Mouse (Mus musculus) stomach, embryonic 16.5 days (tissue): Measurements from ENCODE around the gene Abhd6. TPM values are rescaled to one million over a fixed set of nuclear protein-coding genes. Genes with fewer than 3 reads are reported as not detected.

Source experiments
- ATAC-seq: fragments of 200-750 bp; cut with Nextera tagmentation; 2 replicates; pipeline ENCODE4 v1.8.0; 2017; ENCODE audit warnings: moderate number of reproducible peaks, moderate TSS enrichment; ENCODE audit not compliant: insufficient read depth, low FRiP score
- H3K27ac ChIP-seq: fragments of 300-500 bp; sonication (generic); 2 replicates; pipeline ENCODE4 v1.5.1; 2014; ENCODE audit warnings: low read length
- H3K27me3 ChIP-seq: fragments of 300-500 bp; sonication (generic); 2 replicates; pipeline ENCODE4 v1.6.1; 2014; ENCODE audit warnings: low read length, control low read depth, mixed read lengths; ENCODE audit not compliant: control insufficient read depth, insufficient read depth
- H3K36me3 ChIP-seq: fragments of 300-500 bp; sonication (generic); 2 replicates; pipeline ENCODE4 v1.6.1; 2014; ENCODE audit warnings: low read length; ENCODE audit not compliant: control insufficient read depth, insufficient read depth
- H3K4me1 ChIP-seq: fragments of 300-500 bp; sonication (generic); 2 replicates; pipeline ENCODE4 v1.6.1; 2014; ENCODE audit warnings: low read length, control low read depth, mixed read lengths; ENCODE audit not compliant: control insufficient read depth, insufficient read depth
- H3K4me2 ChIP-seq: fragments of 300-500 bp; sonication (generic); 2 replicates; pipeline ENCODE4 v1.6.1; 2014; ENCODE audit warnings: low read depth, low read length, mixed read lengths
- H3K4me3 ChIP-seq: fragments of 300-500 bp; sonication (generic); replicated peaks from 2 replicates; pipeline ENCODE4 v1.5.1; 2014; ENCODE audit warnings: mild to moderate bottlenecking, low read length
- H3K9ac ChIP-seq: fragments of 300-500 bp; sonication (generic); 2 replicates; pipeline ENCODE4 v1.6.1; 2014; ENCODE audit warnings: low read length
- H3K9me3 ChIP-seq: fragments of 300-500 bp; sonication (generic); replicated peaks from 2 replicates; pipeline ENCODE4 v1.6.1; 2016; ENCODE audit warnings: low read length, control low read depth; ENCODE audit not compliant: control insufficient read depth
- WGBS: fragments of 180-500 bp; shearing (Covaris S2); extraction: QIAGEN DNeasy Blood & Tissue Kit; methylation state at CpG from one replicate; pipeline ENCODE4 v1.1.7; 2014; 5-methylcytosine and 5-hydroxymethylcytosine counted together
- polyA plus RNA-seq: library from polyadenylated mRNA; unstranded; fragments of >200 nt; fragmentation: Nextera tagmentation; extraction: Ambion mirVana; gene quantifications from 2 replicates; pipeline ENCODE4 v1.2.1, GENCODE M21; 2015

Abhd6 gene
- polyA plus RNA-seq, 1 experiment from 2014 or later, result 28.3 TPM

DNA sequence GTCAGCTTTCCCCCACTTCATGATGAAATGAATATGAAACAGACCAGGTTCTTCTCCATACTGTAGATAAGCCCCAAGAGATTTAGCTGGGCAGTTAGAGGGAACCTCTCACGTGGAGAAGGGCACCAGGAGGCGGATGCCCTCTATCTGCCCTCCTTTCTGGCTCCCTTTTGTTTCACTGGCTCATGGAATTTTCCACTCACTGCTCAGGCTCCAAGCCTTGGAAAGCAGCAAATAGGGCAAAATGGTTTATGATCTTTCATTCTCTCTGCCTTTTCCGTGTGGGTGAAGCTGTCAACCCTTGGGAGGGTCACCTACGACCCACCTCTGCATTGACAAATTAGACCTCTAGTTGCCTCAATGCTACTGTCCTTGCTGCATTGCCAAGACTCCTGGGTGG lies 27.8 kb downstream of the Abhd6 start:
- WGBS, result 54% methylated on average over 4 of the region's 4 CpGs
- Histone ChIP-seq H3K27ac (no peak overlapping the region), H3K4me2 (no peak overlapping the region), H3K36me3 (no peaks in the 10 kb centered on the region), H3K9me3 (no peaks in the 10 kb centered on the region), H3K4me1 (no peaks in the 10 kb centered on the region), H3K9ac (no peak overlapping the region), H3K4me3 (no peak overlapping the region), H3K27me3 (no peaks in the 10 kb centered on the region)
- no peak for ATAC-seq

DNA sequence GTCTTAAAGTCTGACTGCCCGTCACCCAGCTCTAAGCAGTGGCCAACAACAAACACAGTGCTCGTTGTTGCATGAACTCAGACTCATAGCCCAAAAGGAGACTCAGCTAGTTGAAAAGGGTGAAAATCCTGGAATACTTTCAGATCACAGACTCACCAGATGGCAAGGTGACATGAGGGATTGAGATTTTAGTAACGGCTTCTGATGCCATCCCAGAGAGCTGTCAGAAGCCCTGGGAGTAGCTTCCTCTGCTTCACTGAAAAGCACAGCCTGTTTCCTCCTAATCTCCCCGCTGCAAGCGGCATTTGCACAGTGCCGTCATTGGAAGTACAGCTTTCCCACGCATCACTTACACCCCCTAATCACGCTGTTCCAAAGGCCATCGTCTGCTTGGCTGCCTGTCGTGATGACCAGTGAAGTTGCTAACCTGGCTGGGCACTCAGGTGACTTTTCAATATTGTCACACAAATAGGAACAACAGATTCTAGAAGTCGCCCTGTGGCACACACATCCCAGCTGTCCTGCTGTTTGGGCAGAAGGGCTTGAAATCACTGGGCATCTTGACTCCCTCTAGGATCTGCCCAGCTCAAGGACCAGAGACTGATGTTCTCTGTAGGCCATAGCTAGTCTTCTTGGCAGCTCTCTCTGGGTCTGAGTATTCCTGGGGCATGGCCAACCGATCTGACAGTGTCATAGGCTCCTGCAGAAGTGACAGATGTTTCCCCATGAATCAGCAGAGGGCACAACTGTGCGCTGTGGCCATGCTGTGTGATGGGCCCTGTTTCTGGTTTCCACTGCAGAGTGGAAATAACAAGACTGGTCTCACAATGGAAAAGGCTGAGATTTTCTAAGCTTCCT lies 29.6 kb downstream of the Abhd6 start:
- Histone ChIP-seq H3K9me3 (no peaks in the 10 kb centered on the region), H3K4me3 (no peak overlapping the region), H3K9ac (no peak overlapping the region), H3K27me3 (no peaks in the 10 kb centered on the region), H3K4me1 (no peaks in the 10 kb centered on the region), H3K4me2 (no peak overlapping the region), H3K36me3 (no peaks in the 10 kb centered on the region), H3K27ac (no peak overlapping the region)
- WGBS, result 81% methylated on average over 13 of the region's 13 CpGs
- ATAC-seq, result no peak

DNA sequence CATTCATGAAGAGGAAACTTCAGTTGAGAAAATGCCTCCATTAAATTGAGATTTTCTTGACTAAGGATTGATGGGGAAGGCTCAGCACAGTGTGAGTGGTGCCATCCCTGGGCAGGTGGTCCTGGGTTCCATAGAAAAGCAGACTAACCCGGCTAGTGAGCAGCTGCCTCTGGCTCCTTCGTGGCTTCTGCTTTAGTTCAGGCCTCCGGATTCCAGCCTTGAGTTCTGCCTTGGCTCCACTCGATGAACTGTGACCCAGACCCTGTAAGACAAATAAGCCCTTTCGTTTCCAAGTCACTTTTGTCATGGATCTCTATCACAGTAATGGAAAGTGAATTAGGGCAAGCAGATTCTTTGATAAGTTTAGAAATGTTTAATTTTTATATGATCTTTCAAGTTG lies 31.9 kb downstream of the Abhd6 start:
- no peak overlapping the region for H3K4me2 ChIP-seq
- no peak overlapping the region for H3K9ac ChIP-seq
- no peaks in the 10 kb centered on the region for H3K36me3 ChIP-seq
- no peaks in the 10 kb centered on the region for H3K27me3 ChIP-seq
- ATAC-seq, result no peak
- no peaks in the 10 kb centered on the region for H3K4me1 ChIP-seq
- WGBS, result 61% methylated on average over 5 of the region's 5 CpGs
- H3K27ac ChIP-seq, result no peak overlapping the region
- no peak overlapping the region for H3K4me3 ChIP-seq
- H3K9me3 ChIP-seq, result no peaks in the 10 kb centered on the region

DNA sequence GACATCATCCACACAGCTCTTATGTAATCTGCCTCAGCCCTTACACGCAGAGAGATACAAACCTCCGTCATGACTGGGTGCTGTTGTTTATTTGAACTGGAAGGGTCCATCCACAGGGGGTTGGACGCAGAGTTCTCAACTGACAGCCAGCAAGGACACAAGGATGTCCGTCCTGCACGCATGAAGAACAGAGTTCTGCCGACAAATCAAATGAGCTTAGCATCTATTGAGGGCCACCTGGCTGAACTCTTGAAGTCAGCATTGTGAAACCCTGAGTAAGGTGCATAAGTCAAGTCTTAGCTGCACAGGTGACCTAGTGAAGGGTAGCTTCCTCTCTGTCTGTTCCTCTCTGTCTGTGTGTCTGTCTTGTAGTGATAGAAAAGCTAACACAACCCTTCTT lies 33.2 kb downstream of the Abhd6 start:
- no peak overlapping the region for H3K4me2 ChIP-seq
- H3K36me3 ChIP-seq, result no peaks in the 10 kb centered on the region

DNA sequence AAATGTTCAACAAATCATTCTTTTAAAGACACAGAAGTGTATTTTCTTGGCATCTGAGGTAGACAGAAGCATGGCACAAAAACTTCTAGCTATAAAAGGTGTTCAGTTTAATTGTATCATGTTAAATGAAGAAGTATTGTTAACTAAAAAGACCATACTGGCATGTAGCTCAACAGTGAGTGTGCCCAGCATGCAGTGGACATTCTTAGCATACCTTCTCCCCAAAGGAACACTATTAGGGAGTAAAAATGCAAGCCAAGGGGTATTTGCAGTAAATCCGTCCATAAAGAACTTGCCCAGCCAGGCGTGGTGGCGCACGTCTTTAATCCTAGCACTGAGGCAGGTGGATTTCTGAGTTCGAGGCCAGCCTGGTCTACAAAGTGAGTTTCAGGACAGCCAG lies 33.7 kb downstream of the Abhd6 start:
- Histone ChIP-seq H3K9ac (no peak overlapping the region), H3K27ac (no peak overlapping the region), H3K4me2 (no peak overlapping the region), H3K36me3 (no peaks in the 10 kb centered on the region), H3K27me3 (no peaks in the 10 kb centered on the region), H3K4me1 (no peaks in the 10 kb centered on the region), H3K4me3 (no peak overlapping the region), H3K9me3 (no peaks in the 10 kb centered on the region)
- WGBS, result 75% methylated on average over 5 of the region's 5 CpGs
- no peak for ATAC-seq

More for the DNA sequence above, 33.2 kb downstream of the Abhd6 start:
- ATAC-seq, result no peak
- H3K27me3 ChIP-seq, result no peaks in the 10 kb centered on the region
- no peak overlapping the region for H3K27ac ChIP-seq
- no peak overlapping the region for H3K4me3 ChIP-seq
- no peaks in the 10 kb centered on the region for H3K9me3 ChIP-seq
- 79% methylated on average over 6 of the region's 6 CpGs for WGBS
- H3K4me1 ChIP-seq, result no peaks in the 10 kb centered on the region
- no peak overlapping the region for H3K9ac ChIP-seq

DNA sequence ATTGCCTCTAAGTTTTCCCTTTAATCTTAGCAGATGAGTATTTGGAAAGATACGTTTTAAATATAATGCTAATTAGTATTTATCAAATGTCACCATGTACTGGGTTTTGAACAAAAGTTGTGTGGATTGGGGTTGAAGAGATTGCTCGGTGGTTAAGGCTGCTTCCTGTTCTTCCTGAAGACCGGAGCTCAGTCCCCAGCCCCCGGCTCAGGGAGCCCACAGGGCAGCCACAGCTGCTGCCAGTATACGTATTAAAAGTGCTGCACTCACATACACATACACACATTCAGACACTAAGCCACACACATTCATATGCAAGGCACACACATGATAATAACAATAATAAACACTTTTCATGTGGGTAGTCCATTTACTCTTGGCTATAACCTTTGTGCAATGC lies 35.4 kb downstream of the Abhd6 start:
- Histone ChIP-seq H3K4me2 (no peak overlapping the region), H3K36me3 (no peaks in the 10 kb centered on the region), H3K4me1 (no peaks in the 10 kb centered on the region), H3K27ac (no peak overlapping the region), H3K9me3 (no peaks in the 10 kb centered on the region), H3K4me3 (no peak overlapping the region), H3K27me3 (no peaks in the 10 kb centered on the region), H3K9ac (no peak overlapping the region)
- ATAC-seq, result no peak
- 67% methylated on average over 5 of the region's 5 CpGs for WGBS

DNA sequence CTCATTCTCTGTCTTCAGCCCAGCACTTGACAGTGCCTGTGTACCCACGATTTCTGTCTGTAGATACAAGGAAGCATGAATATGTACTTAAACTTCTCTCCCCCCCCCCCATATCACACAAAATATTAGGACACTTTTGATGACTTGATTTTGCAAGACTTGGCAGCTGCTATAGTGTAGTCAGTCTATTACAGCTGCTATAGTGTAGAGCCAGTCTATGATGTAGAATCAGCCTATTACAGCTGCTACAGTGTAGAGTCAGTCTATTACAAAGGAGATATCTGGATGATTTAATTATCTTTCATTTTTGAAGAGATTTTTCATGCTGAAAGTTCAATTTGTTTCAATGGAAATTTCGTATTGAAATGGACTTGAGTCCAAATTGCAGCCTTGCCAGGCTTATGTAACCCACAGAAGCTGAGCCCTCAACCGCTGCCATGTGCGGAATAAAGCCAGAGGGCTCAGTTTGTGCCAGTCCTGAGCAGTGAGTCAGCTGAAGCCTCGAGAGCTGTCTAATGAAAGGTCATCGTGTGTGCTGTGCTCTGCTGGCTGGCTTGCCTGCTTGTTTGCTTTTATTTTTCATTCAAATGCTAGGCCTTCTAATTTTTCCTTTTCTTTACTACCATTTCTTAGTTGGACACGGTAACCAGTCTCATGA lies 36.2 kb downstream of the Abhd6 start:
- Histone ChIP-seq H3K27me3 (no peaks in the 10 kb centered on the region), H3K9ac (no peak overlapping the region), H3K4me1 (no peaks in the 10 kb centered on the region), H3K9me3 (no peaks in the 10 kb centered on the region), H3K36me3 (no peaks in the 10 kb centered on the region), H3K27ac (no peak overlapping the region), H3K4me3 (no peak overlapping the region), H3K4me2 (no peak overlapping the region)
- no peak for ATAC-seq
- 73% methylated on average over 7 of the region's 7 CpGs for WGBS

DNA sequence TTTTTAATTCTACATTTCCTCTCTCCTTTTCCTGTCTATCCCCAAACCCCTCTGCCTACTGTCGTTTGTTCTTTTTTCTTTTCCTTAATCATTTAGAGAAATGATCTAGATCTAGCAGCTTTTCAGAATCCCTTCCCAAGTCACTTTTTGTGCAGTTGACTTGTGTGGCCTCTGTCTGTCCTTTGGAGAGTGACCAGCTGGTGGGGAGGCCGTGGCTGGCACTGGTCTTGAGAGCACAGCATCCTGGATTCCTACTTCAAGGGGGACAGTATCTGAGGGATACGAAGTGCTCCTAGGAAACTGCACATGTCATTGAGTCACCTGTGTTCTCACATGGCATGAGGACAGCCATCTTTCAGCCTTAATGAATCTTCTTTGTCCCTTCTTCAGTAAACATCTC lies 37.5 kb downstream of the Abhd6 start:
- Histone ChIP-seq H3K4me1 (no peaks in the 10 kb centered on the region), H3K9ac (no peak overlapping the region), H3K9me3 (no peaks in the 10 kb centered on the region), H3K27ac (no peak overlapping the region), H3K4me2 (no peak overlapping the region), H3K27me3 (no peaks in the 10 kb centered on the region), H3K4me3 (no peak overlapping the region), H3K36me3 (no peaks in the 10 kb centered on the region)
- WGBS, result 69% methylated on average over 3 of the region's 3 CpGs
- no peak for ATAC-seq

DNA sequence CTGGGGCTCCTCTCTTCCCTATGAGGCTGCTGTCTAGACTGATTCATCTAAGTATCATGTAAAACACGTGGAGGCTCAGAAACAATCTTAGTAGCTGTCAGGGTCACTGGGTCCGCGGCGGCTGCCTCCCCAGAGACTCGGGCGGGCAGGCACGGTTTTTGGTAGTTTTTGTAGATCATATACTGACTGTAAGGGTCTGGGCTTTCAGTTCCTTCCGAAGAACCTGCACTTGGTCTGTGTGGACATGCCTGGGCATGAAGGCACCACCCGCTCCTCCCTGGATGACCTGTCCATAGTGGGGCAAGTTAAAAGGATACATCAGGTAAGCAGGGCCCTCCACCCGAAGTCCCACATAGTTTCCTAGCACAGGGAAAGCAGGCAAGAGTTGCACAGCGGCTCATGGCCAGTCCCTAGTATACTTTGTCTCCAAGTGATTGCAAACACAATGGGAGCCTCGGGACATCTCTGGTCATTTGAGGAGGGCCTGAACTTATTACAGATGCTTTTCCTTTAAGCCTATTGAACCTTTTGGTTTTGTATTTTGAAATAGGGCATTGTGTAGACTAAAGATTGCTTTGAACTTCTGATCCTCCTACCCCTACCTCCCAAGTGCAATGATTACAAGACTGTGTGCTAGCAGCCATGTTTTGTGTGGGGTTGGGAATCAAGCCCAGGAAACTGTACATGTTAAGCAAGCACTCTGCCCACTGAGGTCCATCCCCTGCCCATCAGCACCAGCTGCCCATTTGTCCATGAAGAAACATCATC lies 38.4 kb downstream of the Abhd6 start:
- Histone ChIP-seq H3K27me3 (no peaks in the 10 kb centered on the region), H3K36me3 (no peaks in the 10 kb centered on the region), H3K4me2 (no peak overlapping the region), H3K9me3 (no peaks in the 10 kb centered on the region), H3K9ac (no peak overlapping the region), H3K4me1 (no peaks in the 10 kb centered on the region), H3K27ac (no peak overlapping the region), H3K4me3 (no peak overlapping the region)
- no peak for ATAC-seq
- WGBS, result 86% methylated on average over 12 of the region's 12 CpGs
